Mouse (Mus musculus) liver, embryonic 11.5 days (tissue): Measurements from ENCODE around the gene Purb. TPM values are rescaled to one million over a fixed set of nuclear protein-coding genes. Genes with fewer than 3 reads are reported as not detected.
"Not testable (repeated sequence)": the region's sequence is repeated elsewhere in the genome, so short reads cannot be mapped to it uniquely, and the experiment has no call there.

ENCODE experiments used
- ATAC-seq: fragments of 200-750 bp; cut with Nextera tagmentation; replicated peaks from 2 replicates; pipeline ENCODE4 v1.8.0; 2017; ENCODE audit warnings: moderate number of reproducible peaks, mild to moderate bottlenecking, moderate TSS enrichment, moderate library complexity; ENCODE audit not compliant: low FRiP score
- DNase-seq: peaks from one replicate; pipeline ENCODE4 v3.0.0-alpha.2; 2017; ENCODE audit warnings: low spot score
- H3K27ac ChIP-seq: fragments of 300-500 bp; sonication (generic); 2 replicates; pipeline ENCODE4 v1.5.1; 2014; ENCODE audit warnings: mild to moderate bottlenecking, low read depth, low read length, control low read depth
- H3K27me3 ChIP-seq: fragments of 300-500 bp; sonication (generic); replicated peaks from 2 replicates; pipeline ENCODE4 v1.6.1; 2014; ENCODE audit warnings: low read length, mixed read lengths; ENCODE audit not compliant: control insufficient read depth, insufficient read depth
- H3K36me3 ChIP-seq: fragments of 300-500 bp; sonication (generic); 2 replicates; pipeline ENCODE4 v1.6.1; 2014; ENCODE audit warnings: mild to moderate bottlenecking, low read length, moderate library complexity, mixed read lengths; ENCODE audit not compliant: control insufficient read depth, insufficient read depth
- H3K4me1 ChIP-seq: fragments of 300-500 bp; sonication (generic); replicated peaks from 2 replicates; pipeline ENCODE4 v1.6.1; 2014; ENCODE audit warnings: low read length, mixed read lengths; ENCODE audit not compliant: control insufficient read depth, insufficient read depth
- H3K4me2 ChIP-seq: fragments of 300-500 bp; sonication (generic); 2 replicates; pipeline ENCODE4 v1.6.1; 2014; ENCODE audit warnings: mild to moderate bottlenecking, control low read depth, moderate library complexity
- H3K4me3 ChIP-seq: fragments of 300-500 bp; sonication (generic); 2 replicates; pipeline ENCODE4 v1.5.1; 2014; ENCODE audit warnings: low read depth, low read length, control low read depth
- H3K9ac ChIP-seq: fragments of 300-500 bp; sonication (generic); 2 replicates; pipeline ENCODE4 v1.6.1; 2014; ENCODE audit warnings: low read depth, low read length, control low read depth
- H3K9me3 ChIP-seq: fragments of 300-500 bp; sonication (generic); 2 replicates; pipeline ENCODE4 v1.6.1; 2016; ENCODE audit warnings: low read length, inconsistent platforms, mixed read lengths; ENCODE audit not compliant: control insufficient read depth
- WGBS: fragments of 180-500 bp; shearing (Covaris S2); extraction: QIAGEN DNeasy Blood & Tissue Kit; methylation state at CpG from one replicate; pipeline ENCODE4 v1.1.7; 2014; 5-methylcytosine and 5-hydroxymethylcytosine counted together
- polyA plus RNA-seq: library from polyadenylated mRNA; unstranded; fragments of >200 nt; fragmentation: Nextera tagmentation; extraction: Ambion mirVana; gene quantifications from 2 replicates; pipeline ENCODE4 v1.2.1, GENCODE M21; 2014

Purb gene
- polyA plus RNA-seq, 1 experiment from 2014 or later: 13.7 TPM

- ATAC-seq (no peak), DNase-seq (no peak)
- H3K9me3 ChIP-seq: no peaks in the 10 kb centered on the region
- H3K4me1 ChIP-seq: peaks cover 30% of the 10 kb centered on the region
- H3K4me2 ChIP-seq: peak overlapping the region; percentile 68
- H3K27me3 ChIP-seq: no peaks in the 10 kb centered on the region
- H3K4me3 ChIP-seq: peak overlapping the region; percentile 16; the same call in 1 of the 2 replicates
- H3K36me3 ChIP-seq: peaks cover 12% of the 10 kb centered on the region; the same call in 1 of the 2 replicates
- WGBS: 84% methylated on average over 2 of the region's 2 CpGs
- no peak overlapping the region for H3K27ac ChIP-seq
- H3K9ac ChIP-seq: 0 out of 2 replicates have a peak overlapping the region, but pooled peaks have one; percentile 14
Observed at GRCm38 (mm10) chr11:6471054-6471453, 4.7 kb downstream of the Purb start.

GRCm38 (mm10) chr11:6468541-6468940 lies 7.2 kb downstream of the Purb start:
- ATAC-seq (no peak), DNase-seq (no peak)
- Histone ChIP-seq H3K9ac (no peak overlapping the region), H3K9me3 (no peaks in the 10 kb centered on the region), H3K27ac (no peak overlapping the region), H3K4me2 (no peak overlapping the region), H3K27me3 (no peaks in the 10 kb centered on the region), H3K36me3 (peaks cover 16% of the 10 kb centered on the region; the same call in 1 of the 2 replicates), H3K4me3 (no peak overlapping the region), H3K4me1 (peaks cover 26% of the 10 kb centered on the region)
- WGBS: 88% methylated on average over 2 of the region's 2 CpGs

GRCm38 (mm10) chr11:6465122-6465521 lies 10.6 kb downstream of the Purb start:
- ATAC-seq: peak; percentile 45
- Histone ChIP-seq H3K27me3 (no peaks in the 10 kb centered on the region), H3K4me2 (no peak overlapping the region), H3K9me3 (no peaks in the 10 kb centered on the region), H3K27ac (no peak overlapping the region), H3K9ac (no peak overlapping the region), H3K4me1 (peaks cover 3% of the 10 kb centered on the region), H3K4me3 (no peak overlapping the region), H3K36me3 (peaks cover 10% of the 10 kb centered on the region; the same call in 1 of the 2 replicates)
- DNase-seq: no peak
- 28% methylated on average over 4 of the region's 4 CpGs for WGBS

- H3K9ac ChIP-seq: no peak overlapping the region
- WGBS: 83% methylated on average over 6 of the region's 6 CpGs
- no peaks in the 10 kb centered on the region for H3K4me1 ChIP-seq
- peaks cover 10% of the 10 kb centered on the region; the same call in 1 of the 2 replicates for H3K36me3 ChIP-seq
- ATAC-seq (no peak), DNase-seq (no peak)
- no peak overlapping the region for H3K4me2 ChIP-seq
- no peak overlapping the region for H3K27ac ChIP-seq
- no peaks in the 10 kb centered on the region for H3K27me3 ChIP-seq
- H3K4me3 ChIP-seq: no peak overlapping the region
- no peaks in the 10 kb centered on the region for H3K9me3 ChIP-seq
Observed at GRCm38 (mm10) chr11:6463159-6463837, 12.4 kb downstream of the Purb start.

DNA sequence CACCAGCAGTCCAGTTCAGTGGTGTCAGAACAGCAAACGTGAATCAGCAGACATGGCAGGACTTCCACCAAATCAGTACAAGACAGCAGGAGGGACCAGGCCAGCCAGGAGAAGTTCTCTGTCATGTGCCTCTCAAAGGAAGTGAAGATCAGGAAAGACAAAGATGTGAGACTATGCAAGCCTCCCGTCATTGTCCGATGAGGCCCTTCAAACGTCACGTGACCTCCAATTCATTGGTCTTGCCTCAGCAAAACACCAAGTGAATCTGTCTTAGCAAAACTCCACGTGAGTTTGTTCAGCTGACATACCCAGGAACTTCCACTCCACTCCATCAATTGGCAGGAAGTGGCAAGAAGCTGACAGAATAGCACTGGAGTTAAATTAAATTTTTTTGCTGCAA lies 19.6 kb downstream of the Purb start:
- no peaks in the 10 kb centered on the region for H3K36me3 ChIP-seq
- H3K9ac ChIP-seq: no peak overlapping the region
- H3K9me3 ChIP-seq: no peaks in the 10 kb centered on the region
- no peak overlapping the region for H3K27ac ChIP-seq
- no peaks in the 10 kb centered on the region for H3K4me1 ChIP-seq
- DNase-seq: no peak
- no peak for ATAC-seq
- WGBS: 67% methylated on average over 6 of the region's 6 CpGs
- no peak overlapping the region for H3K4me3 ChIP-seq
- no peak overlapping the region for H3K4me2 ChIP-seq
- no peaks in the 10 kb centered on the region for H3K27me3 ChIP-seq

GRCm38 (mm10) chr11:6448155-6448554 lies 27.6 kb downstream of the Purb start:
- H3K27ac ChIP-seq, H3K36me3 ChIP-seq, H3K27me3 ChIP-seq, H3K9ac ChIP-seq, ATAC-seq, H3K4me3 ChIP-seq, H3K4me1 ChIP-seq, H3K4me2 ChIP-seq, DNase-seq, H3K9me3 ChIP-seq: not testable (repeated sequence)
- WGBS: 86% methylated on average over 5 of the region's 5 CpGs

- no peak for ATAC-seq
- 85% methylated on average over 4 of the region's 4 CpGs for WGBS
- Histone ChIP-seq H3K4me1 (0 out of 2 replicates have a peak, but pooled peaks cover 5% of the 10 kb centered on the region), H3K9ac (no peak overlapping the region), H3K27ac (no peak overlapping the region), H3K4me3 (no peak overlapping the region), H3K9me3 (no peaks in the 10 kb centered on the region), H3K27me3 (no peaks in the 10 kb centered on the region), H3K36me3 (no peaks in the 10 kb centered on the region), H3K4me2 (no peak overlapping the region)
- DNase-seq: no peak
Observed at GRCm38 (mm10) chr11:6447493-6447892, 28.2 kb downstream of the Purb start.

DNA sequence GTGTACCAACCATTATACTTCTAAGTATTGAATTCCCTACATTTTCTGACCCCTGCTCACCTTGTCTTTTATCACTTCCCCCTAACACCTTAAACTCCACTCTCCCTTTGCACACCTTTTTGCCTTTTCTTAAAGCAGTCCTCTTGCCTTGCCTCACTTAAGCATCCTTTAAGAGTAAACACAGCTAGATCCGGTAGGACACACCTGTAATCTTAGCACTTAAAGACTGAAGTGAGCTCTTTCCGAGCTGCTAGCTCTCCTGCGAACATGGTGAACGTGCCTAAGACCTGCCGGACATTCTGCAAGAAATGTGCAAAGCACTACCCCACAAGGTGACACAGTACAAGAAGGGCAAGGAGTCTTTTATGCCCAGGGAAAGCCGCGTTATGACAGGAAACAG lies 29.8 kb downstream of the Purb start:
- H3K36me3 ChIP-seq: no peaks in the 10 kb centered on the region
- H3K4me1 ChIP-seq: 0 out of 2 replicates have a peak, but pooled peaks cover 5% of the 10 kb centered on the region
- no peaks in the 10 kb centered on the region for H3K9me3 ChIP-seq
- ATAC-seq: no peak
- 86% methylated on average over 7 of the region's 7 CpGs for WGBS
- no peaks in the 10 kb centered on the region for H3K27me3 ChIP-seq
- no peak overlapping the region for H3K27ac ChIP-seq
- H3K9ac ChIP-seq: no peak overlapping the region
- no peak overlapping the region for H3K4me3 ChIP-seq
- no peak overlapping the region for H3K4me2 ChIP-seq
- no peak for DNase-seq

- Histone ChIP-seq H3K9me3 (no peaks in the 10 kb centered on the region), H3K4me2 (peak overlapping the region; percentile 74), H3K9ac (peak overlapping the region; percentile 72; the same call in 1 of the 2 replicates), H3K27ac (no peak overlapping the region), H3K27me3 (no peaks in the 10 kb centered on the region), H3K4me3 (peak overlapping the region; percentile 43; the same call in 1 of the 2 replicates), H3K36me3 (no peaks in the 10 kb centered on the region), H3K4me1 (0 out of 2 replicates have a peak, but pooled peaks cover 5% of the 10 kb centered on the region)
- ATAC-seq: no peak
- no peak for DNase-seq
- WGBS: 61% methylated on average over 4 of the region's 4 CpGs
Observed at GRCm38 (mm10) chr11:6445441-6445840, 30.3 kb downstream of the Purb start.
